In the genomic region with DNA sequence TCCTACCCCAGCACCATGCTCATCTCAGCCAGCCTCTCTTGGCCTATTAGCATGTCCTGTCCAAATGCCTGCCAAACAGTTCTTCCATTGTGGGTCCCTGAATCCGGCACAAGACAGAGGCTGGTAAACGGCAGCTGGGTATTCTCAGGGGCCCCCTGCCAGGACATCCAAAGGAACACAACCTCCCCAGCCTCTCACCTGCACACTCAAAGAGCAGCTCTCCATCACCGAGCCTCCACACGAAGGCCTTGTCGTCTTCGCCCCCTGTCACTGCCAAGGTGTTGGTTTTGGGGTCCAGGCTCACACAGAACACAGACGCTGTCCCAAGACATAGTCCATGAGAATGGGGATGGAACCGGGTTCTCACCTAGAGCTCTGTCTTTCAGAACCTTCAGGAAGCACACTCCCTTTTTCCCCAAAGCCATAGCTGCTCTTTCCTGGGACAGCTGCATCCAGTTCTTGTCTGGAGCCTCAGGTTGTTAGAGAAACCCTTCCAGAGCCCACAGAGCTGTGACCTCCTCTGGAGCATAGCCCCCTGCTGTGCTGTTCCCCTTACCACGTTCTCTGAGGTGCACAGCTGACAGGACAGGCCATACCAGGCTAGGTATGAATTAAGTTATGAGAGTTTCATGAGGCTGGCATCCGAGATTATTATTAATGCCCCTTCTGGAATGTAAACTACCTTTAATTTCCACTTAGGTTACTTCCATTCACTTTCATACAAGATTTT, we compare ENCODE assay signal across 12 mouse cellular contexts. TPM values are rescaled to one million over a fixed set of nuclear protein-coding genes. Genes with fewer than 3 reads are reported as not detected.
DNase-seq lines count a peak whose midpoint lies in the region; ATAC-seq and TF ChIP-seq lines count a peak whose summit lies in the region.
"Had no signal": no experiment of that assay in that cellular context is flagged by ENCODE, and none has a peak within 500 bp of the region (broad histone marks: within the 10 kb centered on the region; RNA-seq: fewer than 3 reads in every experiment).

No protein-coding gene starts in this region.

- 83% methylated on average over 10 of the region's 10 CpGs for WGBS in heart, embryonic 14.5 days
- 89% methylated on average over 10 of the region's 10 CpGs for WGBS in limb, embryonic 13.5 days
- 84% methylated on average over 10 of the region's 10 CpGs for WGBS in stomach, embryonic 16.5 days

- H3K9me3 ChIP-seq in heart, embryonic 14.5 days (ENCODE audit: control insufficient read depth, low read length) = no peaks in the 10 kb centered on the region
- H3K9me3 ChIP-seq in limb, embryonic 13.5 days = no peaks in the 10 kb centered on the region
- H3K9me3 ChIP-seq in stomach, embryonic 16.5 days (replicated peaks; ENCODE audit: control insufficient read depth, low read length) = no peaks in the 10 kb centered on the region

- TF ChIP-seq POLR2A in testis, adult 2 months (IDR thresholded peaks at IDR 0.05; ENCODE audit: control insufficient read depth, low read depth, low read length) = 0 out of 2 replicates have a peak, but pooled peaks have one; percentile 2

- no peak for TF ChIP-seq CTCF in testis, adult 2 months (IDR thresholded peaks at IDR 0.05; ENCODE audit: control insufficient read depth, insufficient read depth, insufficient replicate concordance, low read depth, low read length)

- peaks cover 7 to 16% of the 10 kb centered on the region in 2 experiments; a peak in 3 of 4 replicates for H3K4me1 ChIP-seq in heart, embryonic 14.5 days (ENCODE audit: control insufficient read depth in 2 of 2, insufficient read depth in 2 of 2, low read length in 2 of 2)
- peaks cover 8% of the 10 kb centered on the region for H3K4me1 ChIP-seq in testis, adult 2 months (ENCODE audit: control insufficient read depth, insufficient read depth, low read length)
- H3K4me1 ChIP-seq in limb, embryonic 13.5 days = peaks cover 29% of the 10 kb centered on the region
- peaks cover 29% of the 10 kb centered on the region for H3K4me1 ChIP-seq in stomach, embryonic 16.5 days (ENCODE audit: control insufficient read depth, insufficient read depth, low read length)

- ATAC-seq in heart, embryonic 14.5 days (ENCODE audit: insufficient number of reproducible peaks, insufficient read depth, low FRiP score, low read depth) = no peak
- ATAC-seq in limb, embryonic 13.5 days (ENCODE audit: low FRiP score, low read depth) = no peak
- no peak for ATAC-seq in stomach, embryonic 16.5 days (ENCODE audit: insufficient read depth, low FRiP score)
- ATAC-seq in inflammation-experienced regulatory T-cells, adult 6 months = no peak

- H3K4me3 ChIP-seq in heart, embryonic 14.5 days (ENCODE audit: control insufficient read depth in 1 of 2, insufficient read depth in 1 of 2, low read depth in 1 of 2, low read length in 2 of 2) = no peak overlapping the region
- peak overlapping the region; percentile 86 for H3K4me3 ChIP-seq in testis, adult 2 months (ENCODE audit: control insufficient read depth, low read depth, low read length)
- no peak overlapping the region; the same call in 1 of the 2 replicates for H3K4me3 ChIP-seq in limb, embryonic 13.5 days
- H3K4me3 ChIP-seq in stomach, embryonic 16.5 days (replicated peaks; ENCODE audit: low read length) = no peak overlapping the region

- intact Hi-C loops in heart, postnatal 25 days (cut with DNase I) = loop anchor here (5.0 kb wide), 1 partner anchor 46 kb away; the partner anchor contains the start of gene Arpc2

- H3K27ac ChIP-seq in heart, embryonic 14.5 days (replicated peaks in 1 of 2; ENCODE audit: control insufficient read depth in 1 of 2, insufficient read depth in 1 of 2, low read depth in 2 of 2, low read length in 2 of 2) = no peak overlapping the region
- peak overlapping the region; percentile 41 for H3K27ac ChIP-seq in testis, adult 2 months (ENCODE audit: control insufficient read depth, insufficient read depth, low read depth, low read length)
- H3K27ac ChIP-seq in limb, embryonic 13.5 days = no peak overlapping the region
- no peak overlapping the region for H3K27ac ChIP-seq in stomach, embryonic 16.5 days (ENCODE audit: low read length)
- H3K27ac ChIP-seq: macrophage had no signal

- H3K4me2 ChIP-seq in heart, embryonic 14.5 days (ENCODE audit: low read length) = peak overlapping the region; percentile 79; the same call in 1 of the 2 replicates
- peak overlapping the region; percentile 88 for H3K4me2 ChIP-seq in limb, embryonic 13.5 days (replicated peaks)
- peak overlapping the region; percentile 91; the same call in 1 of the 2 replicates for H3K4me2 ChIP-seq in stomach, embryonic 16.5 days (ENCODE audit: low read depth, low read length)

- H3K36me3 ChIP-seq in heart, embryonic 14.5 days (ENCODE audit: control insufficient read depth, insufficient read depth, low read length) = peaks cover 58% of the 10 kb centered on the region
- peaks cover 14% of the 10 kb centered on the region for H3K36me3 ChIP-seq in testis, adult 2 months (ENCODE audit: control insufficient read depth, insufficient read depth, low read length)
- peaks cover 53% of the 10 kb centered on the region for H3K36me3 ChIP-seq in limb, embryonic 13.5 days
- H3K36me3 ChIP-seq in stomach, embryonic 16.5 days (ENCODE audit: control insufficient read depth, insufficient read depth, low read length) = peaks cover 20% of the 10 kb centered on the region

- no peaks in the 10 kb centered on the region for H3K27me3 ChIP-seq in heart, embryonic 14.5 days (ENCODE audit: control insufficient read depth, insufficient read depth, low read length)
- no peaks in the 10 kb centered on the region for H3K27me3 ChIP-seq in testis, adult 2 months (ENCODE audit: control insufficient read depth, insufficient read depth, low read length)
- no peaks in the 10 kb centered on the region for H3K27me3 ChIP-seq in limb, embryonic 13.5 days
- no peaks in the 10 kb centered on the region for H3K27me3 ChIP-seq in stomach, embryonic 16.5 days (ENCODE audit: control insufficient read depth, insufficient read depth, low read length)

- DNase-seq in heart, postnatal 25 days (ENCODE audit: low spot score) = no peak
- no peak for DNase-seq in testis, postnatal 14 days (ENCODE audit: low spot score)
- DNase-seq in adrenal gland, postnatal 36 days = no peak
- DNase-seq: adrenal gland, adult 2 months; cerebellum, adult 11 months had no signal

- H3K9ac ChIP-seq in heart, embryonic 14.5 days (ENCODE audit: low read length) = no peak overlapping the region; the same call in 1 of the 2 replicates
- peak overlapping the region; percentile 43; the same call in 1 of the 2 replicates for H3K9ac ChIP-seq in limb, embryonic 13.5 days
- H3K9ac ChIP-seq in stomach, embryonic 16.5 days (ENCODE audit: low read length) = no peak overlapping the region

RNA-seq across cellular contexts. Expression of gene Aamp, which starts 1.5 kb away (rescaled TPM):
- 180 and 187 TPM in 2 replicates for polyA plus RNA-seq in heart, embryonic 14.5 days (2014; fragmentation: Nextera tagmentation; extraction: Ambion mirVana)
- total RNA-seq in heart, postnatal 25 days (2021) = 10 to 100 TPM; 87.5 to 94.8 TPM
- polyA plus RNA-seq in testis, adult 2 months (2012; rRNA removed) = 1,529 and 1,552 TPM in 2 replicates
- polyA plus RNA-seq in limb, embryonic 13.5 days (2015; fragmentation: Nextera tagmentation; extraction: Ambion mirVana) = 220 and 232 TPM in 2 replicates
- 227 and 252 TPM in 2 replicates for polyA plus RNA-seq in stomach, embryonic 16.5 days (2015; fragmentation: Nextera tagmentation; extraction: Ambion mirVana)
- polyA plus RNA-seq in inflammation-experienced regulatory T-cells, adult 6 months (2017; shearing (Covaris generic)) = 100 to 1,000 TPM; 150 to 222 (median 210) TPM
- 100 to 1,000 TPM; 174 to 190 TPM for total RNA-seq in adrenal gland, postnatal 36 days (2021)

RNA-seq across cellular contexts. Expression of gene Pnkd, which starts 1.7 kb away (rescaled TPM):
- 320 and 338 TPM in 2 replicates for polyA plus RNA-seq in heart, embryonic 14.5 days (2014; fragmentation: Nextera tagmentation; extraction: Ambion mirVana)
- 100 to 1,000 TPM; 160 to 161 TPM for total RNA-seq in heart, postnatal 25 days (2021)
- 118 and 119 TPM in 2 replicates for polyA plus RNA-seq in testis, adult 2 months (2012; rRNA removed)
- 108 and 112 TPM in 2 replicates for polyA plus RNA-seq in limb, embryonic 13.5 days (2015; fragmentation: Nextera tagmentation; extraction: Ambion mirVana)
- 108 and 119 TPM in 2 replicates for polyA plus RNA-seq in stomach, embryonic 16.5 days (2015; fragmentation: Nextera tagmentation; extraction: Ambion mirVana)
- polyA plus RNA-seq in inflammation-experienced regulatory T-cells, adult 6 months (2017; shearing (Covaris generic)) = 100 to 1,000 TPM in 1 of 3 experiments, 10 to 100 TPM in 2; 90.4 to 101 (median 95.6) TPM
- 10 to 100 TPM; 72.5 to 80.8 TPM for total RNA-seq in adrenal gland, postnatal 36 days (2021)

RNA-seq across cellular contexts. Expression of gene Gpbar1, which starts 4.7 kb away (rescaled TPM):
- polyA plus RNA-seq in heart, embryonic 14.5 days (2014; fragmentation: Nextera tagmentation; extraction: Ambion mirVana) = 0.57 and 0.69 TPM in 2 replicates
- not detected for total RNA-seq in heart, postnatal 25 days (2021)
- 0.10 and 0.16 TPM in 2 replicates for polyA plus RNA-seq in testis, adult 2 months (2012; rRNA removed)
- 0.18 and 0.31 TPM in 2 replicates for polyA plus RNA-seq in limb, embryonic 13.5 days (2015; fragmentation: Nextera tagmentation; extraction: Ambion mirVana)
- polyA plus RNA-seq in stomach, embryonic 16.5 days (2015; fragmentation: Nextera tagmentation; extraction: Ambion mirVana) = 1.0 and 1.2 TPM in 2 replicates
- under 1 TPM in 1 of 3 experiments, not detected in 2; 0.34 TPM for polyA plus RNA-seq in inflammation-experienced regulatory T-cells, adult 6 months (2017; shearing (Covaris generic))
- total RNA-seq in adrenal gland, postnatal 36 days (2021) = not detected
- total RNA-seq: adrenal gland, adult 2 months; layer of hippocampus, adult 8-10 months had no signal
- polyA plus RNA-seq: macrophage had no signal

RNA-seq across cellular contexts. Expression of gene Tmbim1, which starts 22.4 kb away (rescaled TPM):
- 39.1 and 40.5 TPM in 2 replicates for polyA plus RNA-seq in heart, embryonic 14.5 days (2014; fragmentation: Nextera tagmentation; extraction: Ambion mirVana)
- 10 to 100 TPM; 38.4 to 41.5 TPM for total RNA-seq in heart, postnatal 25 days (2021)
- polyA plus RNA-seq in testis, adult 2 months (2012; rRNA removed) = 6.3 TPM in 2 replicates
- 30.6 and 31.7 TPM in 2 replicates for polyA plus RNA-seq in limb, embryonic 13.5 days (2015; fragmentation: Nextera tagmentation; extraction: Ambion mirVana)
- polyA plus RNA-seq in stomach, embryonic 16.5 days (2015; fragmentation: Nextera tagmentation; extraction: Ambion mirVana) = 105 and 150 TPM in 2 replicates
- 10 to 100 TPM; 15.7 to 27.4 (median 17.9) TPM for polyA plus RNA-seq in inflammation-experienced regulatory T-cells, adult 6 months (2017; shearing (Covaris generic))
- 100 to 1,000 TPM; 101 to 106 TPM for total RNA-seq in adrenal gland, postnatal 36 days (2021)

RNA-seq across cellular contexts. Expression of gene Arpc2, which starts 47.2 kb away (rescaled TPM):
- 351 and 359 TPM in 2 replicates for polyA plus RNA-seq in heart, embryonic 14.5 days (2014; fragmentation: Nextera tagmentation; extraction: Ambion mirVana)
- total RNA-seq in heart, postnatal 25 days (2021) = 100 to 1,000 TPM; 134 to 140 TPM
- polyA plus RNA-seq in testis, adult 2 months (2012; rRNA removed) = 98.3 and 107 TPM in 2 replicates
- 384 and 389 TPM in 2 replicates for polyA plus RNA-seq in limb, embryonic 13.5 days (2015; fragmentation: Nextera tagmentation; extraction: Ambion mirVana)
- 544 and 546 TPM in 2 replicates for polyA plus RNA-seq in stomach, embryonic 16.5 days (2015; fragmentation: Nextera tagmentation; extraction: Ambion mirVana)
- 100 to 1,000 TPM; 611 to 878 (median 637) TPM for polyA plus RNA-seq in inflammation-experienced regulatory T-cells, adult 6 months (2017; shearing (Covaris generic))
- total RNA-seq in adrenal gland, postnatal 36 days (2021) = 100 to 1,000 TPM; 181 to 203 TPM
